Mouse (Mus musculus) liver, adult 2 months (tissue): Measurements from ENCODE around the gene Cox6b2.

Experiments
- CTCF ChIP-seq: fragments of 200-500 bp; IDR thresholded peaks from 2 replicates; pipeline ENCODE4 v1.5.1; 2011; ENCODE audit warnings: low read depth, low read length, control low read depth
- POLR2A ChIP-seq: fragments of 200-500 bp; IDR thresholded peaks from 2 replicates; pipeline ENCODE4 v1.6.1; 2011; ENCODE audit warnings: low read length, control low read depth; ENCODE audit not compliant: insufficient read depth; ENCODE audit errors: extremely low read depth

DNA sequence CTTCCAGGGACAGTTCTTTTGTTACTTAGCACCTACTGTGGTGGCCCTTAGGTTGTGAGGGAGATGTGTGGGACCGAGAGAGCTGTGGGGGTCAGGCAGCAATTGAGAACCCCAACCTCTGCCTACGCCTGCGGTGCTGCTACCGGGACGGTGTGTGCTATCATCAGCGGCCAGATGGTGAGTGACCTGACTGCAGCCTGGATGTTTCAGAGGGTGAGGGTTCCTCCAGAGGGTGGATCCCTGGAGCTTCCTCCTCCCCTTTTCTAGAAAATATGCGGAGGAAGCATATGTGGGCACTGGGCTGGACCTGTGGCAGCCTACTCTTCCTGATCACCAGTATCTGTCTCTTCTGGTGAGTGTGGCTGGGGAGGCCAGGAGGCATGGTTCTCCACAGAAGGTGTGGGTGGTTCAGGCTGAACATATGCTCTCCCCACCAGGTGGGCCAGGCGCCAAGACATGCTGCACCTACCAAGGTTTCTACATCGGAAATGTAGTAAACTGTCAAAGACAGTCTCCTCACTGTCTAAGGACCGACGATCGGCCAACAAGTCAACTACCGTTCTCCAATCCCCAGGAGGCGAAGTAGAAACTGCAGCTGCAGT lies 30.9 kb upstream of the Cox6b2 start:
- no peak for TF ChIP-seq CTCF
- no peak for TF ChIP-seq POLR2A
